Mouse (Mus musculus) liver, embryonic 12.5 days (tissue): Measurements from ENCODE around the gene Tmem40. TPM values are rescaled to one million over a fixed set of nuclear protein-coding genes. Genes with fewer than 3 reads are reported as not detected.

Experiments
- ATAC-seq: fragments of 200-750 bp; cut with Nextera tagmentation; 2 replicates; pipeline ENCODE4 v1.8.0; 2017; ENCODE audit warnings: moderate number of reproducible peaks, mild to moderate bottlenecking, moderate library complexity
- H3K27ac ChIP-seq: fragments of 300-500 bp; sonication (generic); 2 replicates; pipeline ENCODE4 v1.5.1; 2016; ENCODE audit warnings: mild to moderate bottlenecking
- H3K27me3 ChIP-seq: fragments of 300-500 bp; sonication (generic); replicated peaks from 2 replicates; pipeline ENCODE4 v1.6.1; 2016; ENCODE audit warnings: mild to moderate bottlenecking, moderate library complexity
- H3K36me3 ChIP-seq: fragments of 300-500 bp; sonication (generic); 2 replicates; pipeline ENCODE4 v1.6.1; 2016; ENCODE audit warnings: mild to moderate bottlenecking, moderate library complexity
- H3K4me1 ChIP-seq: fragments of 300-500 bp; sonication (generic); 2 replicates; pipeline ENCODE4 v1.6.1; 2016
- H3K4me2 ChIP-seq: fragments of 300-500 bp; sonication (generic); 2 replicates; pipeline ENCODE4 v1.6.1; 2016; ENCODE audit warnings: mild to moderate bottlenecking, moderate library complexity
- H3K4me3 ChIP-seq: fragments of 300-500 bp; sonication (generic); 2 replicates; pipeline ENCODE4 v1.5.1; 2016; ENCODE audit warnings: mild to moderate bottlenecking, moderate library complexity
- H3K9ac ChIP-seq: fragments of 300-500 bp; sonication (generic); 2 replicates; pipeline ENCODE4 v1.6.1; 2016; ENCODE audit warnings: mild to moderate bottlenecking, moderate library complexity
- H3K9me3 ChIP-seq: fragments of 300-500 bp; sonication (generic); replicated peaks from 2 replicates; pipeline ENCODE4 v1.6.1; 2016; ENCODE audit warnings: mild to moderate bottlenecking, moderate library complexity
- WGBS: fragments of 180-500 bp; shearing (Covaris S2); methylation state at CpG from one replicate; pipeline ENCODE4 v1.1.7; 2016; ENCODE audit not compliant: insufficient replicate concordance; 5-methylcytosine and 5-hydroxymethylcytosine counted together
- polyA plus RNA-seq: library from polyadenylated mRNA; unstranded; fragments of >200 nt; fragmentation: Nextera tagmentation; extraction: Ambion mirVana; gene quantifications from 2 replicates; pipeline ENCODE4 v1.2.1, GENCODE M21; 2016

Gene Tmem40
- polyA plus RNA-seq, 1 experiment from 2014 or later: 32.7 TPM

GRCm38 (mm10) chr6:115727570-115727969 lies 34.6 kb downstream of the Tmem40 start:
- no peak overlapping the region for H3K27ac ChIP-seq
- no peak overlapping the region for H3K4me3 ChIP-seq
- H3K4me2 ChIP-seq: no peak overlapping the region
- no peak overlapping the region for H3K9ac ChIP-seq
- ATAC-seq: no peak
- H3K27me3 ChIP-seq: 0 out of 2 replicates have a peak, but pooled peaks cover 8% of the 10 kb centered on the region
- H3K4me1 ChIP-seq: 0 out of 2 replicates have a peak, but pooled peaks cover 5% of the 10 kb centered on the region
- H3K9me3 ChIP-seq: no peaks in the 10 kb centered on the region; the same call in 1 of the 2 replicates
- WGBS: 53% methylated on average over 2 of the region's 2 CpGs
- H3K36me3 ChIP-seq: no peaks in the 10 kb centered on the region

DNA sequence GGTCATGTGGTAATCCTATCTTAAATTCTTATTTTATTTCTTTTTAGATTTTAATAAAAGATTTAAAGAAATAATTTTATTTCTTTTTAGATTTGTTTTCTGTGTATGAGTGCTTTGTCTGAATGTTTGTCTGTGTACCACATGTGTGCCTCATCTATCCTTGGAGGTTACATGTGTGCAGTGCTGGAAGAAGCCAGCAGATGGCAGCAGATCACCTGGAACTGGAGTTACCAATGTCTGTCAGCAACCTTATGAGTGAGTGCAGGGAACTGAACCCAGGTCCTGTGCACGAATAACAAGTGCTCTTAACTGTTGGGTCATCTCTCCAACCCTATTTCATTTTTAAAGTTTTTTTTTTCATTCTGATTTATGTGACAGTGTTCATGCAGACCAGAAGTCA lies 35.1 kb downstream of the Tmem40 start:
- Histone ChIP-seq H3K4me1 (0 out of 2 replicates have a peak, but pooled peaks cover 5% of the 10 kb centered on the region), H3K27ac (no peak overlapping the region), H3K4me2 (no peak overlapping the region), H3K9me3 (no peaks in the 10 kb centered on the region; the same call in 1 of the 2 replicates), H3K9ac (no peak overlapping the region), H3K4me3 (no peak overlapping the region), H3K27me3 (0 out of 2 replicates have a peak, but pooled peaks cover 8% of the 10 kb centered on the region), H3K36me3 (no peaks in the 10 kb centered on the region)
- 56% methylated on average over 1 of the region's 1 CpGs for WGBS
- no peak for ATAC-seq

DNA sequence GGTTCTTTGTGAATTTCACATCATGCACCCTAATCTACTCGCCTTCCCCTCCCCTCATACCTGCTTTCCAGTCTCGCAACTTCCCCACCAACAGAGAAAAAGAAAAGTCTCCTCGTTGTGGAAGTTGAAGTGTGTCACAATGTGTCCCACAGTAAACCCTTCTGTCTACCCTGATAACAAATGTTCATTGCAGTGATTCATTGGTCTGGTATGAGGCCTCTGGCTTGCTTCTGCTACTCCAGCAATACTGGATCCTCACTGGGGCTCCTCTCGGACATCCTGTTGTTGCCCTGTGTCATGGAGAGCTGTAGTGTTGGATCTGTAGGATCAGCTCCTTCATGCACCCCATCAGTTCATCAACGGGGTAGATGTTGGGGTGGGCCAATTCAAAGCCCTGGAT lies 40.0 kb downstream of the Tmem40 start:
- Histone ChIP-seq H3K4me3 (no peak overlapping the region), H3K27ac (no peak overlapping the region), H3K27me3 (0 out of 2 replicates have a peak, but pooled peaks cover 8% of the 10 kb centered on the region), H3K4me2 (no peak overlapping the region), H3K9ac (no peak overlapping the region), H3K9me3 (no peaks in the 10 kb centered on the region; the same call in 1 of the 2 replicates), H3K4me1 (peaks cover 12% of the 10 kb centered on the region), H3K36me3 (no peaks in the 10 kb centered on the region)
- 52% methylated on average over 5 of the region's 5 CpGs for WGBS
- ATAC-seq: no peak

- H3K27ac ChIP-seq: no peak overlapping the region
- H3K4me3 ChIP-seq: peak overlapping the region; percentile 43
- peak; percentile 86 for ATAC-seq
- H3K4me1 ChIP-seq: peaks cover 18% of the 10 kb centered on the region
- peak overlapping the region; percentile 44 for H3K9ac ChIP-seq
- H3K27me3 ChIP-seq: 0 out of 2 replicates have a peak, but pooled peaks cover under 1% of the 10 kb centered on the region
- H3K4me2 ChIP-seq: peak overlapping the region; percentile 70
- H3K36me3 ChIP-seq: no peaks in the 10 kb centered on the region
- no peaks in the 10 kb centered on the region for H3K9me3 ChIP-seq
- WGBS: 1% methylated on average over 15 of the region's 15 CpGs
Measured at GRCm38 (mm10) chr6:115717715-115718558, 44.3 kb downstream of the Tmem40 start.

GRCm38 (mm10) chr6:115717101-115717652 lies 45.0 kb downstream of the Tmem40 start:
- H3K9ac ChIP-seq: 0 out of 2 replicates have a peak overlapping the region, but pooled peaks have one; percentile 5
- H3K4me3 ChIP-seq: peak overlapping the region; percentile 43; the same call in 1 of the 2 replicates
- no peaks in the 10 kb centered on the region for H3K36me3 ChIP-seq
- H3K27ac ChIP-seq: no peak overlapping the region
- peaks cover 18% of the 10 kb centered on the region for H3K4me1 ChIP-seq
- 34% methylated on average over 8 of the region's 8 CpGs for WGBS
- no peaks in the 10 kb centered on the region for H3K9me3 ChIP-seq
- no peaks in the 10 kb centered on the region for H3K27me3 ChIP-seq
- peak; percentile 83 for ATAC-seq
- H3K4me2 ChIP-seq: peak overlapping the region; percentile 70

DNA sequence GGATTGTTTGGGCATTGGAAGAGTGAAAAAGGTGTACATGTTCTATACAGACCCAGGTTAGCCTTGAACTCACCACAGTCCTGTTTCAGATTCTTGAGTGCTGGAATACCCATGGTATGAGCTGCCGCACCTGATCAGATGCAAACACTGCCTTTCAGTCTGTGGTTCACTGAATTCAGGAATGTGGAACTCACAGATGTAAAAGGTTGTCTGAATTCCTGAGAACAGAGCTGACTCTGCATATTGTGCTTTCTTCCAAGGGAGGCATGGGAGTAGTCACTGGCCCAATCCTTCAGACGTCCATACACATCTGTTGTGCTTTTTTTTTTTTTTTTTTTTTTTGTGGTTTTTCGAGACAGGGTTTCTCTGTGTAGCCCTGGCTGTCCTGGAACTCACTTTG lies 50.9 kb downstream of the Tmem40 start:
- Histone ChIP-seq H3K27ac (no peak overlapping the region), H3K4me2 (no peak overlapping the region), H3K9ac (no peak overlapping the region), H3K4me1 (no peaks in the 10 kb centered on the region; the same call in 1 of the 2 replicates), H3K36me3 (no peaks in the 10 kb centered on the region), H3K27me3 (no peaks in the 10 kb centered on the region), H3K9me3 (no peaks in the 10 kb centered on the region), H3K4me3 (no peak overlapping the region)
- 66% methylated on average over 3 of the region's 3 CpGs for WGBS
- no peak for ATAC-seq

- H3K27me3 ChIP-seq: no peaks in the 10 kb centered on the region
- H3K27ac ChIP-seq: no peak overlapping the region
- WGBS: 48% methylated on average over 5 of the region's 5 CpGs
- H3K4me3 ChIP-seq: no peak overlapping the region
- no peaks in the 10 kb centered on the region for H3K9me3 ChIP-seq
- no peak overlapping the region for H3K9ac ChIP-seq
- no peak for ATAC-seq
- no peak overlapping the region for H3K4me2 ChIP-seq
- no peaks in the 10 kb centered on the region for H3K4me1 ChIP-seq
- no peaks in the 10 kb centered on the region for H3K36me3 ChIP-seq
Measured at GRCm38 (mm10) chr6:115702901-115703300, 59.3 kb downstream of the Tmem40 start.

- Histone ChIP-seq H3K9me3 (no peaks in the 10 kb centered on the region), H3K4me3 (no peak overlapping the region), H3K9ac (no peak overlapping the region), H3K4me1 (no peaks in the 10 kb centered on the region), H3K36me3 (no peaks in the 10 kb centered on the region), H3K4me2 (no peak overlapping the region), H3K27me3 (no peaks in the 10 kb centered on the region), H3K27ac (no peak overlapping the region)
- no peak for ATAC-seq
- 45% methylated on average over 11 of the region's 11 CpGs for WGBS
Measured at GRCm38 (mm10) chr6:115701302-115701701, 60.9 kb downstream of the Tmem40 start.

- no peaks in the 10 kb centered on the region for H3K27me3 ChIP-seq
- no peak overlapping the region for H3K4me3 ChIP-seq
- no peaks in the 10 kb centered on the region for H3K4me1 ChIP-seq
- H3K9ac ChIP-seq: no peak overlapping the region
- ATAC-seq: no peak
- 70% methylated on average over 1 of the region's 1 CpGs for WGBS
- H3K9me3 ChIP-seq: no peaks in the 10 kb centered on the region
- H3K36me3 ChIP-seq: no peaks in the 10 kb centered on the region
- H3K4me2 ChIP-seq: no peak overlapping the region
- no peak overlapping the region for H3K27ac ChIP-seq
Measured at GRCm38 (mm10) chr6:115700778-115701177, 61.4 kb downstream of the Tmem40 start.

- 0 out of 2 replicates have a peak, but pooled peaks cover 7% of the 10 kb centered on the region for H3K4me1 ChIP-seq
- no peaks in the 10 kb centered on the region for H3K36me3 ChIP-seq
- no peak overlapping the region for H3K9ac ChIP-seq
- no peak overlapping the region for H3K4me2 ChIP-seq
- H3K27me3 ChIP-seq: no peaks in the 10 kb centered on the region
- no peak for ATAC-seq
- no peaks in the 10 kb centered on the region for H3K9me3 ChIP-seq
- H3K27ac ChIP-seq: no peak overlapping the region
- no peak overlapping the region for H3K4me3 ChIP-seq
- 61% methylated on average over 4 of the region's 4 CpGs for WGBS
Measured at GRCm38 (mm10) chr6:115698699-115699098, 63.5 kb downstream of the Tmem40 start.

- Histone ChIP-seq H3K36me3 (no peaks in the 10 kb centered on the region), H3K4me3 (no peak overlapping the region), H3K4me1 (0 out of 2 replicates have a peak, but pooled peaks cover 7% of the 10 kb centered on the region), H3K27me3 (no peaks in the 10 kb centered on the region), H3K9ac (no peak overlapping the region), H3K9me3 (no peaks in the 10 kb centered on the region), H3K27ac (no peak overlapping the region), H3K4me2 (no peak overlapping the region)
- WGBS: 75% methylated on average over 17 of the region's 17 CpGs
- no peak for ATAC-seq
Measured at GRCm38 (mm10) chr6:115697739-115698558, 64.3 kb downstream of the Tmem40 start.
